Mouse (Mus musculus): ENCODE results near the gene Smpd1.

The Smpd1 gene

GRCm38 (mm10) chr7:105581959-105582358, 27.8 kb downstream of the Smpd1 start:
- in situ Hi-C loops (cut with MboI; ENCODE audit: unreplicated experiment in 2 of 2) = no loop called here

- in situ Hi-C loops (cut with MboI; ENCODE audit: unreplicated experiment in 2 of 2) = no loop called here
These were observed 34.3 kb downstream of the Smpd1 start for GRCm38 (mm10) chr7:105588325-105588912.

- in situ Hi-C loops (cut with MboI; ENCODE audit: unreplicated experiment in 2 of 2) = no loop called here
These were observed 35.9 kb downstream of the Smpd1 start for GRCm38 (mm10) chr7:105590097-105590496.

GRCm38 (mm10) chr7:105602860-105603623, 48.9 kb downstream of the Smpd1 start:
- in situ Hi-C loops (cut with MboI; ENCODE audit: unreplicated experiment in 2 of 2) = loop anchor here (5.0 to 25.0 kb wide), 3 partner anchors 66 to 191 kb away; partner anchors contain the start of genes Cnga4 (in 1 of the 2) and Fam160a2 (in 1 of the 2)
